Mouse (Mus musculus): ENCODE data around the gene Bicd2.

- TF ChIP-seq CTCF (IDR thresholded peaks at IDR 0.05; ENCODE audit: extremely low read depth, insufficient read depth, insufficient read length, insufficient replicate concordance) (no peak), POLR2A (IDR thresholded peaks at IDR 0.05; ENCODE audit: low read depth, low read length) (no peak)
Measured at GRCm38 (mm10) chr13:49344567-49344966, 3.2 kb downstream of the Bicd2 start.
